Mouse (Mus musculus): ENCODE results near the gene Ralgapa2.

DNA sequence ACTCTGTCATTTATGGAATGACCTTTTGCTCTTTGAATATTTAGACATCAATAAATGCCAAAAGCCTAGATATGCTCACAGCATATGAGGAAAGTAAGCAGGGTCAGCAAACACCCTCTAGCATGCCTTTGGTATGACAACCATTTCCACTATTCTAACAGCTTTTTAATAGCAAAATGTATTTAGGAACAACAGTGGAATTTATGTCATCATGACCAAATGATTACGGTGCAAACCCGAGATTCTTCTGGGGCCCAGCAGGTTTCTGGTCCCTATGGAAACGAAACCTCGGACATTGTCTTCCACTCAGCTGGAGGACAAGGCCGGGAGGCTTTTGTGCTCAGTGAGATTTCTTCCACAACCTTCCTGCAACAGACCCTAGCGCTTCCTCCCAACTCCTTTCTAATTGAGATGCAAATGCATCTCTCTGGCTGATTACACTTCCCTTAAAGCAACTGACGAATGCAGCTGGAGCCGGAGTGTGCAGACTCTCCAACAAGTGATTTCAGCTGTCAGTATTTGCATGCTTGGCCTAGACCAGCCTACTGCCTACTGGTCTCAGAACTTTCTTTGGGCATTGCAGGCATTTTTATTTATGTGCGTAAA lies 209.9 kb downstream of the Ralgapa2 start:
- no peak for TF ChIP-seq GATA1 (IDR thresholded peaks at IDR 0.05; ENCODE audit: low read length)
- no peak for TF ChIP-seq TAL1 (IDR thresholded peaks at IDR 0.05; ENCODE audit: low read length)

Measured in erythroblast, embryonic 14.5 days (primary cell).